Mouse (Mus musculus) CH12.LX (cell line): ENCODE results near the gene Tns4. TPM values are rescaled to one million over a fixed set of nuclear protein-coding genes. Genes with fewer than 3 reads are reported as not detected.

Experiments
- DNase-seq: peaks from one replicate; pipeline ENCODE4 v3.0.0-alpha.2; 2013; ENCODE audit errors: extremely low read depth
- H3K27ac ChIP-seq: 2 replicates; pipeline ENCODE4 v1.5.1; 2012; ENCODE audit warnings: low read depth, mild to moderate bottlenecking, control low read depth, moderate library complexity; ENCODE audit not compliant: insufficient read depth
- H3K27me3 ChIP-seq: replicated peaks from 2 replicates; pipeline ENCODE3; 2012; ENCODE audit warnings: inconsistent platforms
- H3K36me3 ChIP-seq, 2 experiments: replicated peaks in 1 of 2; 2 replicates each; pipeline versions ENCODE3 to v1.6.1; 2012; ENCODE audit warnings: inconsistent platforms in 1 of 2, low read length in 1 of 2, mild to moderate bottlenecking in 1 of 2, mixed read lengths in 1 of 2, moderate library complexity in 1 of 2; ENCODE audit not compliant: control insufficient read depth in 1 of 2, insufficient read depth in 1 of 2
- H3K4me1 ChIP-seq, 2 experiments: 2 replicates each; pipeline ENCODE4 v1.6.1; 2012; ENCODE audit warnings: inconsistent platforms in 1 of 2, moderate library complexity in 1 of 2; ENCODE audit not compliant: insufficient read depth in 2 of 2, control insufficient read depth in 1 of 2
- H3K4me2 ChIP-seq: 2 replicates; pipeline ENCODE4 v1.6.1; 2012; ENCODE audit warnings: low read depth, mild to moderate bottlenecking, control low read depth; ENCODE audit not compliant: poor library complexity, insufficient read depth, severe bottlenecking
- H3K4me3 ChIP-seq, 3 experiments: fragments of 150-350 bp in 1 of 3; sonication (generic) in 1 of 3; replicated peaks in 1 of 3; 2 replicates each; pipeline versions ENCODE3 to v1.5.1; 2011 to 2012; ENCODE audit warnings: low read depth in 2 of 3, low read length in 2 of 3, mild to moderate bottlenecking in 2 of 3, moderate library complexity in 2 of 3, control low read depth in 1 of 3, improper control_type of control experiment in 1 of 3, inconsistent platforms in 1 of 3, mixed read lengths in 1 of 3; ENCODE audit not compliant: poor library complexity in 1 of 3
- H3K79me2 ChIP-seq: replicated peaks from 2 replicates; pipeline ENCODE4 v1.6.1; 2012; ENCODE audit warnings: mild to moderate bottlenecking, moderate library complexity; ENCODE audit not compliant: control insufficient read depth, poor library complexity, insufficient read depth, severe bottlenecking; ENCODE audit errors: extremely low read depth
- H3K9ac ChIP-seq: 2 replicates; pipeline ENCODE4 v1.6.1; 2012; ENCODE audit warnings: low read depth, mild to moderate bottlenecking, control low read depth, moderate library complexity; ENCODE audit not compliant: insufficient read depth
- H3K9me3 ChIP-seq: replicated peaks from 2 replicates; pipeline ENCODE3; 2012; ENCODE audit warnings: low read length, inconsistent platforms, mixed read lengths
- CHD2 ChIP-seq: IDR thresholded peaks from 2 replicates; pipeline ENCODE4 v1.6.1; 2011; ENCODE audit warnings: low read length, improper control_type of control experiment
- CTCF ChIP-seq, 2 experiments: IDR thresholded peaks in 1 of 2; conservative IDR thresholded peaks in 1 of 2; 2 replicates each; pipeline ENCODE4 v1.5.1; 2011 to 2012; ENCODE audit warnings: low read depth in 2 of 2, low read length in 2 of 2, improper control_type of control experiment in 1 of 2, inconsistent platforms in 1 of 2, mild to moderate bottlenecking in 1 of 2, moderate library complexity in 1 of 2
- EP300 ChIP-seq: IDR thresholded peaks from 2 replicates; pipeline ENCODE4 v1.6.1; 2011; ENCODE audit warnings: low read length, improper control_type of control experiment
- ETS1 ChIP-seq: conservative IDR thresholded peaks from 2 replicates; pipeline ENCODE4 v1.6.1; 2012; ENCODE audit warnings: low read depth, mild to moderate bottlenecking, inconsistent platforms, low read length, improper control_type of control experiment, moderate library complexity
- GABPA ChIP-seq: IDR thresholded peaks from 2 replicates; pipeline ENCODE4 v1.6.1; 2012; ENCODE audit warnings: low read depth, low read length, improper control_type of control experiment, inconsistent platforms; ENCODE audit not compliant: insufficient replicate concordance
- HCFC1 ChIP-seq: IDR thresholded peaks from 2 replicates; pipeline ENCODE4 v1.6.1; 2012; ENCODE audit warnings: low read depth, mild to moderate bottlenecking, inconsistent platforms, low read length, improper control_type of control experiment
- IRF4 ChIP-seq: IDR thresholded peaks from 2 replicates; pipeline ENCODE4 v1.6.1; 2014; ENCODE audit warnings: low read depth, mild to moderate bottlenecking, inconsistent platforms, low read length, improper control_type of control experiment
- JUN ChIP-seq: IDR thresholded peaks from 2 replicates; pipeline ENCODE4 v1.6.1; 2011; ENCODE audit warnings: low read depth, mild to moderate bottlenecking, low read length, improper control_type of control experiment, moderate library complexity; ENCODE audit not compliant: insufficient read depth
- JUND ChIP-seq: conservative IDR thresholded peaks from 2 replicates; pipeline ENCODE4 v1.6.1; 2011; ENCODE audit warnings: low read depth, low read length, improper control_type of control experiment
- KAT2A ChIP-seq: IDR thresholded peaks from 2 replicates; pipeline ENCODE4 v1.6.1; 2012; ENCODE audit warnings: low read length, improper control_type of control experiment, inconsistent platforms; ENCODE audit not compliant: insufficient replicate concordance
- MAZ ChIP-seq: IDR thresholded peaks from 2 replicates; pipeline ENCODE4 v1.6.1; 2012; ENCODE audit warnings: low read depth, mild to moderate bottlenecking, inconsistent platforms, low read length, improper control_type of control experiment, moderate library complexity
- MXI1 ChIP-seq: IDR thresholded peaks from 2 replicates; pipeline ENCODE4 v1.6.1; 2011; ENCODE audit warnings: mild to moderate bottlenecking, low read depth, low read length, improper control_type of control experiment
- MYC ChIP-seq: IDR thresholded peaks from 2 replicates; pipeline ENCODE4 v1.6.1; 2011; ENCODE audit warnings: low read depth, mild to moderate bottlenecking, improper control_type of control experiment, low read length
- NELFE ChIP-seq: IDR thresholded peaks from 2 replicates; pipeline ENCODE4 v1.6.1; 2011; ENCODE audit warnings: low read depth, low read length, improper control_type of control experiment
- NRF1 ChIP-seq: IDR thresholded peaks from 2 replicates; pipeline ENCODE4 v1.6.1; 2014; ENCODE audit warnings: low read depth, mild to moderate bottlenecking, inconsistent platforms, low read length, improper control_type of control experiment, moderate library complexity
- POLR2A ChIP-seq: IDR thresholded peaks from 2 replicates; pipeline ENCODE4 v1.6.1; 2011; ENCODE audit warnings: low read depth, mild to moderate bottlenecking, improper control_type of control experiment, low read length
- RAD21 ChIP-seq: IDR thresholded peaks from 2 replicates; pipeline ENCODE4 v1.6.1; 2011; ENCODE audit warnings: low read depth, mild to moderate bottlenecking, low read length, improper control_type of control experiment, moderate library complexity
- SMC3 ChIP-seq: IDR thresholded peaks from 2 replicates; pipeline ENCODE4 v1.6.1; 2011; ENCODE audit warnings: low read depth, low read length, improper control_type of control experiment
- TCF12 ChIP-seq: IDR thresholded peaks from 2 replicates; pipeline ENCODE4 v1.6.1; 2014; ENCODE audit warnings: low read depth, mild to moderate bottlenecking, inconsistent platforms, low read length, improper control_type of control experiment
- USF2 ChIP-seq: conservative IDR thresholded peaks from 2 replicates; pipeline ENCODE4 v1.6.1; 2011; ENCODE audit warnings: low read depth, low read length, improper control_type of control experiment
- ZC3H11A ChIP-seq: IDR thresholded peaks from 2 replicates; pipeline ENCODE4 v1.6.1; 2012; ENCODE audit warnings: low read depth, mild to moderate bottlenecking, inconsistent platforms, low read length, improper control_type of control experiment
- ZKSCAN1 ChIP-seq: IDR thresholded peaks from 2 replicates; pipeline ENCODE4 v1.6.1; 2012; ENCODE audit warnings: low read depth, inconsistent platforms, low read length, improper control_type of control experiment, borderline replicate concordance
- ZNF384 ChIP-seq: IDR thresholded peaks from 2 replicates; pipeline ENCODE4 v1.6.1; 2012; ENCODE audit warnings: low read depth, low read length, improper control_type of control experiment, inconsistent platforms
- dilution Hi-C: fragments of 300-500 bp; cut with MboI; formaldehyde crosslinking; loops from 2 replicates; pipeline ENCODE4 v1.14.3; 2020; ENCODE audit warnings: low sequenced_read_pairs; ENCODE audit not compliant: extremely low pct_unique_long_range_greater_than_20kb, extremely low pct_ligation_motif_present
- in situ Hi-C: fragments of 300-500 bp; cut with MboI; formaldehyde crosslinking; loops from 3 replicates; pipeline ENCODE4 v1.14.3; 2019; ENCODE audit warnings: low sequenced_read_pairs, low pct_ligation_motif_present, low pct_unique_long_range_greater_than_20kb, mixed read lengths
- polyA plus RNA-seq: library from polyadenylated mRNA; unstranded; fragments of >175 nt; gene quantifications from 2 replicates; pipeline ENCODE4 v1.2.1, GENCODE M21; 2012; ENCODE audit warnings: low read depth; ENCODE audit not compliant: insufficient read length
- total RNA-seq, 2 experiments: library from RNA; depleted of rRNA; stranded (reverse); fragments of 300-350 nt in 1 of 2; fragments of >200 nt in 1 of 2; gene quantifications; 2 replicates each; pipeline ENCODE4 v1.2.3; 2012 to 2014

The Tns4 gene
- total and polyA plus RNA-seq, 3 experiments, result 0.04 to 0.11 TPM; not detected in 1

DNA sequence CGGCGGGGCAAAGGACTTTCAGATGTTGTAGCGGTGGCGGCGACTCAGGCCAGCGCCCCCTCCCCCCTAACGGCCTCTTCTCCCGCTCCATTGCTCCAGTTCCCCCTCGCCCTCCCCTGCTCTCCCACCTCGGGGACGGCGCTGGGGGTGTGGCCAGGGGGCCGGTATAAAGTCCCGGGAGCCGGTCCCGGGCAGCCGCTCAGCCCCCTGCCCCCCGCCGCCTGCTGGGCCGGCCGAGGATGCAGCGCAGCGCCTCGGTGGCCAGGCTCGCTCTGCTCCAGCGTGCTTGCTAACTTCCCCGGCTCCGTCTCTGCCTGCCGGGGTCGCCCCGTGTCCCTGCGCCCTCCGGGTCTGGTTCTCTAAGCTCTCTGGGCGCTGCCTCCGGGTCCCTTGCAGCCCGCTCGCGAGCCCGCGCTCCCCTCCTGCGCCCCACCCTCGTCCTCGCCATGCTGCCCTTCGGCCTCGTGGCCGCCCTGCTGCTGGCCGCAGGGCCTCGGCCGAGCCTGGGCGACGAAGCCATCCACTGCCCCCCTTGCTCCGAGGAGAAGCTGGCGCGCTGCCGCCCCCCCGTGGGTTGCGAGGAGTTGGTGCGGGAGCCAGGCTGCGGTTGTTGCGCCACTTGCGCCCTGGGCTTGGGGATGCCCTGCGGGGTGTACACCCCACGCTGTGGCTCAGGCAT lies 47.9 kb downstream of the Tns4 start, which contains the start of gene Igfbp4:
Gene Igfbp4 (plus strand): TSS at position 194 of the 679 bp plus-strand sequence.
- dilution Hi-C loops (no loop called here), in situ Hi-C loops (loop anchor here (5.0 kb wide), 1 partner anchor 91 kb away; no protein-coding TSS in a partner anchor)
- Histone ChIP-seq H3K4me3 (peak within 1 kb of the TSS in 2 of 3 experiments; percentile 13 to 31), H3K27me3 (peaks cover 40% of the 10 kb centered on the region), H3K27ac (no peak within 1 kb of the TSS), H3K4me1 (peaks cover 4 to 21% of the 10 kb centered on the region in 2 experiments; a peak in 3 of 4 replicates), H3K36me3 (no peaks in the 10 kb centered on the region), H3K9ac (peak within 1 kb of the TSS; percentile 23; the same call in 1 of the 2 replicates), H3K4me2 (peak within 1 kb of the TSS; percentile 79), H3K79me2 (no peaks in the 10 kb centered on the region), H3K9me3 (no peaks in the 10 kb centered on the region)
- DNase-seq, result no peak
- TF ChIP-seq ETS1 (no peak), NRF1 (no peak), RAD21 (no peak), CTCF (conservative IDR thresholded peaks at IDR 0.05 in 1 of 2, IDR thresholded peaks at IDR 0.05 in 1 of 2; ENCODE audit: low read depth in 2 of 2, low read length in 2 of 2) (no peak), TCF12 (no peak), POLR2A (no peak), JUN (no peak), ZC3H11A (no peak), KAT2A (no peak), NELFE (no peak), JUND (no peak), SMC3 (no peak), MYC (no peak), ZNF384 (no peak), GABPA (no peak), USF2 (no peak), EP300 (no peak), MXI1 (no peak), ZKSCAN1 (no peak)

DNA sequence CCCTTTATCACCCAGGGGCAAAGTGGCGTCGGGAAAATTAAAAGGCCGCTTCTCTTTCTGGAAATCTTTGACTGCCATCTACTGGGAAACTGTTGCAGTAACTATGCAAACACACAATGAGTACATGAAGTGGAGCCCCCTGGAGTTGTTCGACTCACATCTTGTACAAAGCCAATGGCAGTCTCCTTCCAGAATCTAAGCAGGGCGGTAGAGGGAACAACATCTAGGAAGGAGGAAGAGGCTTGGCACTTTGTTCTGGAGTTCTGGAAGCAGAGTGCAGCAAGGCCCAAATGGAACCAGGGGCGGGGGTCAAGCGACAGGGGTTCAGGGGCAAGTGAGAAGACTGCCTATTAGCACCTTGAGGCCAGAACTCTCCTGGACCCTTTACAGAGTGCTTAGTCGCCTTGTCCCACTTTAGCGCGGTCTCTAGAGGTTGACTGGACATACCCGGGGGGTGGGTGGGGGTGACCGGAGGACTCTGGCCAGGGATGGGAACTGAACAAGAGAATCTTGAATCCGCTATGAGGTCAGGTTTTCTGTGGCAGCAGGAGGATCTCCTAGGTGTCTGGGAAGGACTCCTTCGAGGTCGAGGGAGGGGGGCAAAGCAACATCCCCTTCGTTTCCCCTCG lies 48.6 kb downstream of the Tns4 start:
- peaks cover 38% of the 10 kb centered on the region for H3K27me3 ChIP-seq

More for the DNA sequence above, 48.6 kb downstream of the Tns4 start:
- Histone ChIP-seq H3K79me2 (no peaks in the 10 kb centered on the region), H3K4me3 (no peak overlapping the region), H3K9ac (peak overlapping the region; percentile 23; the same call in 1 of the 2 replicates), H3K4me1 (peaks cover 4 to 21% of the 10 kb centered on the region in 2 experiments; a peak in 3 of 4 replicates), H3K27ac (no peak overlapping the region), H3K9me3 (no peaks in the 10 kb centered on the region), H3K36me3 (no peaks in the 10 kb centered on the region), H3K4me2 (peak overlapping the region; percentile 79)
- no peak for TF ChIP-seq GABPA
- no peak for TF ChIP-seq CHD2
- TF ChIP-seq ETS1, result no peak
- TF ChIP-seq HCFC1, result no peak
- TF ChIP-seq IRF4, result no peak
- peak in 1 of 2 experiments; percentile 91; a peak in 2 of 4 replicates for TF ChIP-seq CTCF (conservative IDR thresholded peaks at IDR 0.05 in 1 of 2, IDR thresholded peaks at IDR 0.05 in 1 of 2; ENCODE audit: low read depth in 2 of 2, low read length in 2 of 2)
- TF ChIP-seq TCF12, result no peak; the same call in 1 of the 2 replicates
- TF ChIP-seq RAD21, result peak; percentile 29
- TF ChIP-seq MAZ, result no peak
- no peak for DNase-seq
- dilution Hi-C loops (no loop called here), in situ Hi-C loops (loop anchor here (5.0 kb wide), 1 partner anchor 92 kb away; no protein-coding TSS in a partner anchor)
